Mouse (Mus musculus): ENCODE data around the gene Gyg.

DNA sequence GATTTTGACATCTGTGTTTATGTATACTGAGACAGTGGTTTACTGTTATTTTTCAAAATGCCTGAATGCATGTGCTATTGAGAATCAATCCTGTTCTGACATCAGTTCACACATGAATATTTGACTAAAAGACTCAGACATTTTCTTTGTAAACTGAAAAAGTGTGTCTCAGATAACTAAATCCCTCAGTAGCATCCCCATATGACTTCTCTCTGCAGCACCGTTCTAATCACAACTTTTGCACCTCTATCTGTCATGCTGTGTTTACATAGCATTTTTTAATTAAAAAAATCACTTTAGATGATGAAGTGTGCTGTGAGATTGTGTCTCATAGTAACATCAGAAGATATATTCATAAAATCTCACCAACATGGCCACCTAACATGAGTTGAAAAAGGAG lies 12.4 kb upstream of the Gyg start:
- TF ChIP-seq CHD2 (IDR thresholded peaks at IDR 0.05; ENCODE audit: low read depth, low read length) (no peak), ZNF384 (IDR thresholded peaks at IDR 0.05; ENCODE audit: low read depth, low read length) (no peak), ZC3H11A (IDR thresholded peaks at IDR 0.05; ENCODE audit: borderline replicate concordance, low read depth, low read length) (no peak), MAFK (IDR thresholded peaks at IDR 0.05; ENCODE audit: insufficient read depth, low read depth, low read length) (no peak), HCFC1 (IDR thresholded peaks at IDR 0.05; ENCODE audit: borderline replicate concordance, insufficient read depth, low read length) (no peak)
